Mouse (Mus musculus) thymus, postnatal 0 days (tissue): ENCODE measurements around the gene Cyp2j5. TPM values are rescaled to one million over a fixed set of nuclear protein-coding genes. Genes with fewer than 3 reads are reported as not detected.

Experiments
- polyA plus RNA-seq: library from polyadenylated mRNA; unstranded; fragments of >200 nt; fragmentation: Nextera tagmentation; extraction: Ambion mirVana; gene quantifications from 2 replicates; pipeline ENCODE4 v1.2.1, GENCODE M21; 2015

The Cyp2j5 gene
- polyA plus RNA-seq, 1 experiment from 2014 or later = not detected

Other genes with a start within 250 kb of the Cyp2j5 start
- gene Cyp2j8, start 156.8 kb downstream of the Cyp2j5 start, polyA plus RNA-seq = not detected in 2 replicates
- 1.8 and 1.9 TPM in 2 replicates for gene Cyp2j6, start 110.5 kb downstream of the Cyp2j5 start, polyA plus RNA-seq
- gene Cyp2j9, start 72.6 kb downstream of the Cyp2j5 start, polyA plus RNA-seq = 1.6 and 2.2 TPM in 2 replicates
- 0.09 TPM in 1 of 2 replicates, not detected in the other for gene Gm12695, start 121.0 kb upstream of the Cyp2j5 start, polyA plus RNA-seq